Mouse (Mus musculus): ENCODE results near the gene Dctpp1.

- TF ChIP-seq CTCF (conservative IDR thresholded peaks at IDR 0.05; ENCODE audit: insufficient read depth, insufficient read length, low read depth, low read length) (no peak), POLR2A (IDR thresholded peaks at IDR 0.05; ENCODE audit: low read depth, low read length) (no peak)
These were observed 27.1 kb downstream of the Dctpp1 start for GRCm38 (mm10) chr7:127233368-127233749.

All from kidney, adult 2 months (tissue).